Mouse (Mus musculus): Measurements from ENCODE around the gene Pamr1. TPM values are rescaled to one million over a fixed set of nuclear protein-coding genes. Genes with fewer than 3 reads are reported as not detected.

The Pamr1 gene
- total and polyA plus RNA-seq, 3 experiments = not detected

DNA sequence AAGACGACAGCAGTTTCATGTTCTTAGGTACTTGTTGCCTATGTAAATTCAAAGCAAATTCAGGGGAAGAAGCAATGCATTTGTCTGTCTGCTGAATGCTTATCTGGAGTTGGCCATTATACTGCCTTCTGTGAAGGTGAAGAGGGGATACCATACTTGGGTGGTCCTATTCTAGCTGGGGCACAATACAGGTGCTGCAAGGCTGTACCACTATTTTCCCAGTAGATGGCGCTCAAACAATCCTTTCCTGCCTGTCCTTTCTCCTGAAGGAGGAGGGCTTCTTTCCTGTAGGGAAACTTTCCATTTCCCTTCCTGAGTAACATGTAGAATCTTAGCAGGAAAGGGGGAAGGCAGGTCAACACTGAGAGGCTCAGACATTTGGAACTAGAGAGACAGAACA is 40.2 kb downstream of the Pamr1 start:
- Histone ChIP-seq H3K4me3 (ENCODE audit: control insufficient read depth in 1 of 2, insufficient read depth in 1 of 2, low read depth in 2 of 2, low read length in 2 of 2) (no peak overlapping the region), H3K36me3 (ENCODE audit: control insufficient read depth in 1 of 2, insufficient read depth in 2 of 2, low read length in 2 of 2) (no peaks in the 10 kb centered on the region), H3K79me2 (ENCODE audit: control insufficient read depth, insufficient read depth, low read length, poor library complexity) (no peaks in the 10 kb centered on the region), H3K4me1 (ENCODE audit: control insufficient read depth in 1 of 2, insufficient read depth in 2 of 2, low read length in 2 of 2) (no peaks in the 10 kb centered on the region), H3K27me3 (ENCODE audit: control insufficient read depth in 1 of 2, insufficient read depth in 2 of 2, low read length in 2 of 2) (no peaks in the 10 kb centered on the region; a peak in 2 of 4 replicates), H3K9ac (ENCODE audit: control insufficient read depth, low read depth, low read length, poor library complexity, severe bottlenecking) (no peak overlapping the region), H3K9me3 (replicated peaks; ENCODE audit: insufficient read depth, low read length) (no peaks in the 10 kb centered on the region), H3K27ac (ENCODE audit: control insufficient read depth, low read depth, low read length) (no peak overlapping the region)
- DNase-seq (ENCODE audit: low read depth, low spot score) = peak; percentile 33
- TF ChIP-seq ELF1 (IDR thresholded peaks at IDR 0.05; ENCODE audit: low read depth, low read length) (no peak), MXI1 (IDR thresholded peaks at IDR 0.05; ENCODE audit: low read depth, low read length) (no peak), CTCF (IDR thresholded peaks at IDR 0.05 in 2 of 3, conservative IDR thresholded peaks at IDR 0.05 in 1 of 3; ENCODE audit: control insufficient read depth in 1 of 3, insufficient read depth in 1 of 3, low read depth in 2 of 3, low read length in 3 of 3, poor library complexity in 1 of 3, severe bottlenecking in 1 of 3) (peak; percentile 61 to 90 (median 72)), SMC3 (IDR thresholded peaks at IDR 0.05; ENCODE audit: low read depth, low read length) (peak; percentile 70), HCFC1 (IDR thresholded peaks at IDR 0.05; ENCODE audit: low read depth, low read length) (no peak), RAD21 (IDR thresholded peaks at IDR 0.05; ENCODE audit: low read depth, low read length) (peak; percentile 64), ZC3H11A (IDR thresholded peaks at IDR 0.05; ENCODE audit: low read depth, low read length) (peak; percentile 50), ZNF384 (IDR thresholded peaks at IDR 0.05; ENCODE audit: low read depth, low read length) (no peak), UBTF (IDR thresholded peaks at IDR 0.05; ENCODE audit: borderline replicate concordance, insufficient read depth, low read depth, low read length) (no peak), MAZ (IDR thresholded peaks at IDR 0.05; ENCODE audit: low read depth, low read length) (no peak)

- H3K4me3 ChIP-seq (ENCODE audit: control insufficient read depth in 1 of 2, insufficient read depth in 1 of 2, low read depth in 2 of 2, low read length in 2 of 2) = no peak overlapping the region
- no peaks in the 10 kb centered on the region for H3K36me3 ChIP-seq (ENCODE audit: control insufficient read depth in 1 of 2, insufficient read depth in 2 of 2, low read length in 2 of 2)
- H3K9me3 ChIP-seq (replicated peaks; ENCODE audit: insufficient read depth, low read length) = no peaks in the 10 kb centered on the region
- no peak overlapping the region for H3K27ac ChIP-seq (ENCODE audit: control insufficient read depth, low read depth, low read length)
- H3K9ac ChIP-seq (ENCODE audit: control insufficient read depth, low read depth, low read length, poor library complexity, severe bottlenecking) = no peak overlapping the region
- peaks cover 0 to 3% of the 10 kb centered on the region in 2 experiments; a peak in 1 of 4 replicates for H3K4me1 ChIP-seq (ENCODE audit: control insufficient read depth in 1 of 2, insufficient read depth in 2 of 2, low read length in 2 of 2)
- DNase-seq (ENCODE audit: low read depth, low spot score) = no peak
- no peaks in the 10 kb centered on the region for H3K79me2 ChIP-seq (ENCODE audit: control insufficient read depth, insufficient read depth, low read length, poor library complexity)
- no peaks in the 10 kb centered on the region; a peak in 1 of 4 replicates for H3K27me3 ChIP-seq (ENCODE audit: control insufficient read depth in 1 of 2, insufficient read depth in 2 of 2, low read length in 2 of 2)
- TF ChIP-seq ZNF384 (IDR thresholded peaks at IDR 0.05; ENCODE audit: low read depth, low read length) = no peak
- TF ChIP-seq MAFK (IDR thresholded peaks at IDR 0.05; ENCODE audit: borderline replicate concordance, low read depth, low read length) = no peak
- TF ChIP-seq NRF1 (IDR thresholded peaks at IDR 0.05; ENCODE audit: insufficient read depth, low read depth, low read length, poor library complexity, severe bottlenecking) = no peak
- no peak for TF ChIP-seq EP300 (IDR thresholded peaks at IDR 0.05; ENCODE audit: low read depth in 1 of 2, low read length in 2 of 2)
- TF ChIP-seq POLR2AphosphoS5 (IDR thresholded peaks at IDR 0.05; ENCODE audit: borderline replicate concordance, low read depth, low read length) = no peak
- no peak for TF ChIP-seq POLR2AphosphoS2 (IDR thresholded peaks at IDR 0.05; ENCODE audit: low read length)
- no peak for TF ChIP-seq SMC3 (IDR thresholded peaks at IDR 0.05; ENCODE audit: low read depth, low read length)
- TF ChIP-seq ZMIZ1 (IDR thresholded peaks at IDR 0.05; ENCODE audit: low read depth, low read length) = no peak
Observed at GRCm38 (mm10) chr2:102594535-102594934, 44.7 kb downstream of the Pamr1 start.

Data from MEL (cell line).